Mouse (Mus musculus) CH12F3 (cell line): ENCODE measurements around the gene Jsrp1.

Source experiments
- in situ Hi-C: fragments of 300-500 bp; cut with MboI; formaldehyde crosslinking; loops from 2 replicates; pipeline ENCODE4 v1.14.3; 2020; ENCODE audit warnings: low sequenced_read_pairs

Jsrp1 gene

DNA sequence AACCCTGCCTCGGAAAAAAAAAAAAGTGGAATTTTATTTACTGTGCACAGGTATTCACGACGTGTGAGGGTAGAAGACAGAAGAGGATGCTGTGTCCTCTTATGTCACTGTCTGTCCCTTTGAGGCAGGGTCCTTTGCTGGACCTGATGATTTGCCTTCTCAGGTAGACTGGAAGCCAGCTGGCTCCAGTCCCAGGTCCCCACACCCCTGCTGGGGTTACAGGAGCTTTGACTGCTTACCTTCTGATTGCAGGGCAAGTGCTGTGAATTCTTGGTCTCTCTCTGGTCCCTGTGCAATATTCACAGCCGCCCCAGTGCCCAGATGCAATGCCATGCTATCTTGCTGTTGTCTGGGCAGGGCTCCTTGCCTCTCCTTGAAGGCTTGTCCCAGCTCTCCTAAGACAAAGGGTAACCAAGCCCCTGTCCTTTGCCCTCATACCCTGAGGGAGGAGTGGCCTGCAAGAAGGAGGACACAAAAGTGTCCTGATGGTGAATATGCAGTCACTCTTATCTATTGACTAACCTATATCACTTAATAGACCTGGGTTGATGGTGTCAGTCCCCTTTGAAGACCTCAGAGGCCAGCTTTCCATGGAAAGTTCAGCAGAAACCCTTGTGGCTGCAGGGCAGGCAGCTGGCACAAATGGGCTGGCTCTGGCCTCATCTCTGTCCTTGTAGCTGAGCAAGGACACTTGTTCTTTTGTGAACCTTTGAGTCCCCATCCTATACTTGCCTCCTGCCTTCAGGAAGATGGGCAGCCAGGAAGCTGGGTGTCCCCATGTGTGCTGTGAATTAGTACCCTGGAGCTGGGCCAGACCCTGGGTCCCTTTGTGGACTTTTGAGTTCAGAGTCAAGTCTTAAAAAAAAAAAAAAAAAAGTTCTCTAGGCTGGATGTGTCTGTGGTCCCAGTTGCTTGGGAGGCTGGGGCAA lies 52.4 kb downstream of the Jsrp1 start:
- in situ Hi-C loops = no loop called here

DNA sequence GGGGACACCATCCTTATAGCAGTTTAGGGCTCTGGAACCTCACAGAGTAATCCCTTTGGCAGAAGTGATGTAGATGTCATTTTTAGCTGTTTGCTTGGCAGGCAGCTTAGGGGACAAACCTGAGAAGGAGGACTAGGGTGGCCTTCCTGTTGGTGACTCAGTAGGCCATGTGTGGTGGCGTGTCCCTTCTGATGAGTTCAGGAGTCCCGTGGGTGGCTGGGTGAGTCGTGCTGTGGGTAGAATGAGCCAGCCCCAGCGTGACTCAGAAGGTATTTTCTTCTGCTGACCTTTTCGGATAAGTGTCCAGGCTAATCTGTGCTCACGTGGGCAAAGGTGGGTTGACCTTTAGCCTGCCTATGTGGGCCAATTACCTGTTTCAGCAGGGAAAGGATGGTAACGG lies 54.6 kb downstream of the Jsrp1 start:
- in situ Hi-C loops = no loop called here
